Mouse (Mus musculus): ENCODE data around the gene Gm7029.

GRCm38 (mm10) chr17:33826850-33827249 is 46.8 kb upstream of the Gm7029 start:
- TF ChIP-seq CTCF (IDR thresholded peaks at IDR 0.05; ENCODE audit: low read depth) (peak; percentile 92), EP300 (IDR thresholded peaks at IDR 0.05; ENCODE audit: low read depth) (no peak)

All from liver, embryonic 14.5 days (tissue).